Mouse (Mus musculus): ENCODE results near the gene Sdhc.

The Sdhc gene

DNA sequence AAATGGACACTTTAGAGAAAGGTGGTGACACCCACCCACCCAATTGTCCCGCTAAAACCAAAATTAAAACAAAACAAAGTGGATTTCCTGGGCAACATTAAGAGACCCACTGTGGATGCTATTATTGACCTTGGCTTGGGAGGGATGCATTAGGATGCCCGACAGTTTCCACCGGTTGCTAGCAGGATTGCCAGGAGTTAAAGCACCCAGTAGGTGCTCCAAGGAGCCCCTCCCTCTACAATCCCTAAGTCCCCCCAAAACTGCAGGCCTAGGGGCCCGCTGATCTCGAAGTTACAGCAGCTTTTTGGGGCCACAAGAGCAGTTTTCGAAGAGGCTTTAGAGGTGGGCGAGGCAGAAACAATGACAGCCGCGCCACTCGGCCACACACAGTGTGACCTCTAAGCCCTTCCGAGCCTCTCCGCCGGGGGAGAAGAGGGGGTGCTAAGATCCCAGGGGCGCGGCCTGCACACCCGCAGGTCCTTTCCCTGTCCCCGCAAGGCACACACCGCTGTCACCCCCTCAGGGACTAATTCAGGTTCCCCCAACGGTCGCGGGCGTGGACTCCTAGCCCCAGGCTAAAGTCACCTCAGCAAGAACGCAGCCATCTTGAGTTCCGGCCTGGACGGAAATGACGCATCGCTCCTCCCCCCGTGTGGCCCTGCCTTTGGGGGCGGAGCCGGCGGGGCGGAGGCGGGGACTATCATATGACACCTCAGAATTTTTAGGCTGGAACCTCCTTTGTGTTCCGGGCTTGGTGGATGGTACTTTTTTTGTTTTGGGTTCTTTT, at the start of gene Sdhc, which contains the start of gene Mpz:
Gene Sdhc (minus strand): TSS at position 630 of the 787 bp plus-strand sequence.
Gene Mpz (plus strand): TSS at position 738 of the 787 bp plus-strand sequence.
- peak; percentile 86 for DNase-seq (ENCODE audit: low read depth, low spot score)

DNA sequence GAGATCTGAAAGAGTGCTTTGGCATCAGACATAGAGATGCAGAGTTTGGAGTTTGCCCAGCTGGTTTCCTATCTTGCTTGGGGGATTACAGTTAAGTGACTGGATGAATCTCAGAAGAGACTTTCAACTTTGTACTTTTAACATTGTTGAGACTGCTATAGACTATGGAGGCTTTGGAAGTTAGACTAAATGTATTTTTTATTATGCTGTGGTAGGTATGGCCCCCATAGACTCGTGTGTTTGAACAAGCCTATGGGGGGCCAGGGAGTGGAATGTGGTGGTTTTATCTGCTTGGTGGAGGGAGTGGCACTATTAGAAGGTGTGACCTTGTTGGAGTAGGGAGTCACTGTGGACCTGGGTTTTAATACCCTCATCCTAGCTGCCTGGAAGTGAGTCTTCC, 49.1 kb upstream of the Sdhc start:
- no peak for DNase-seq (ENCODE audit: low read depth, low spot score)

DNA sequence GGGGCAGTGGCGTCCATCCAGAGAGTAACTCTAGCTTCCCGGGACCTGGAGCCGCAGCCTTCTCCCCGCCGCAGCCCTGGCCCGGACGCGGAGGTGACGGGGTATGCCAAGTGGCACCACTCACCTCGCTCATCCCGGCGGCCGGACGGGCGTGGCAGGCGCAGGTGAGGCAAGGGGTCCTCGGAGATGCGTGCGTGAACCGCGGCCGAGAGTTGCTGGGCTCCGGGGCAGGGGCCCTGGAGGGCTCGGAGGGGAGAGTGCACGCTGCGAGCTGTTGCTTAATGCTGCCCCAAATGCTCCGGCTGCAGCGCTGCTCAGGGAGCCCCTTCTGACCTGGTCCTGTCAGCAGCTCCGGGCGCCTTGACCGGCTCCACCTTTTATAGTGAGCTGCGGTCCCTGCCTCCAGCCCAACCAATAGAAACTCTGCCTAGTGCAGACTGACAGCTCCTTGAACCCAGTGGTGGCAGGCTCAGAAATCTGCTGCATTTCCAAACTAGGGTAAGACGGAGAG, 45.5 kb upstream of the Sdhc start, which contains the start of gene Pcp4l1:
Gene Pcp4l1 (minus strand): TSS at position 382 of the 511 bp plus-strand sequence.
- DNase-seq (ENCODE audit: low read depth, low spot score) = no peak

DNA sequence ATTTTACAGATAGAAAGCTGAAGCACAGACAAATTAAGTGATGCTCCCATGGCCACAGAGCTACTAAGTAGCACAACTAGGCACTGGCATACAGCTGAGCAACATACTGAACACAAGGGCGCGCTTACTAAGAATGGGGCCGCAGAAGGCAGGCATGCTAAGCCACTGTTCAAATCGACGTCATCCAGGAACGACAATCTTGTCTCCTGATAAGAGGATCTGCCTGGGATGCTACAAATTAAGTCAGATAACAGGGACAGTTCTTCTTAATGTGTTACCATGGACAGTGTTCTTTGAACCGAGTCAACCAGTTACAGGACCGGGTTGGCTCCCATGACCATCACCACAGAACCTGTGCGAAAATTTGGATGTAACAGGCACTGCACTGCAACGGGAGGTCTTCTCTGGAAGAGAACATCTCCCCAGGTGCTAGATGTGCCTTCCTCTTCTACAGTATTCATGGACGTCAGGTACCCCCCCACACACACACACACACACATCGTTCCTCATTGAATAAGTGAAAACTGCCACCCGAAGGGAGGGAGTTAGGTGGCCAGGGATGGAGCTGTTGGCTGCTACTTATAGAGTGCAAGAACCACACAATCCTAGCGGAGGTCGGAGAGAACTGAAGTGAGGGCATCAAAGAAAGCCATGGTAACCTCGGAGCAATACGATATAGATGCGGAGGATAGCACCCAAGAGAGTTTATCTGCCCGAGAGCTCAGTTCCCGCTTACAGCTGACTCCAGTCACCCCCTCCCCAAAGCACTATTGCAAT, 44.8 kb upstream of the Sdhc start:
- DNase-seq (ENCODE audit: low read depth, low spot score) = no peak

DNA sequence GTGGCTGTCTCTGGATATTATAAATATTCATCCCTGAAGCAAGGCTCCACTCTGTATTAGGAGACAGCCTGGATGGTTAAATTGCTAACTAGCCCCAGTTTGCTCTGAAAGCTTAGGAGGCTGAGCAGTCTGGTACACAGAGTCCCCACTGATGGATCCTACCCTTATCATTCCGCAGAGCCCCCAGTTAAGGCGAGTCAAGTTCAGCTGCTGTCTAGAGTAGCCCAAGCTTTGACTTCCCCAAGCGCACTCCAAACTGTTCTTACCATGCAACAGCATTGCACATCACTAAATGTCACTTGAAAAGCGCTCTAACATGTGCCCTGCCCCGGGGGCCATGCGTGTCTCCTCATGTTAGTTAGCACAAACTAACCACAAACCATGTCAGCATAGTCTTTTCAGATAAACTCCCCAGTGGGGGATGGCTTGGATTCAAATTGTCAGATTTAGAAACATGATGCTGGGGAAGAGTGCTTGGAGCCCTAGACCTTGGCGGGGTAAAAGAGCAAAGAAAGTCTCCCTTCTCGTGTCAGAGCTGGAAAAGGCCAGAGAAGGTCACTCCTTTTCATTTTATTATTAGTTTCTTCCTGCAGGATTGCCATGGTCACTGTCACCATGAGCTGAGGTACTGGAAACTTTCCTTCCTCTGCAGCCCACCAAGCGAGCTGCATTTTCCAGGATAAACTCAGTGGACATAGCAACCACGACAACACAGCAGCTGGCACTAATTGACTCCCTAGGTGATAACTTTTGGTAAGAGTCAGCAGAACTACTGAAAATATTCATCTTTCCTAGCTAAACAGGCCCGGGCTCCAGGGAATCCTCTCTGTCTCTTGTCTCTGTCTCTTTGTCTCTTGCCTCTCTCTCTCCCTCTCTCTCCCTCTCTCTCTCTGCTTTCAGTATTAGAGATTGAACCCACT, 43.8 kb upstream of the Sdhc start:
- no peak for DNase-seq (ENCODE audit: low read depth, low spot score)

DNA sequence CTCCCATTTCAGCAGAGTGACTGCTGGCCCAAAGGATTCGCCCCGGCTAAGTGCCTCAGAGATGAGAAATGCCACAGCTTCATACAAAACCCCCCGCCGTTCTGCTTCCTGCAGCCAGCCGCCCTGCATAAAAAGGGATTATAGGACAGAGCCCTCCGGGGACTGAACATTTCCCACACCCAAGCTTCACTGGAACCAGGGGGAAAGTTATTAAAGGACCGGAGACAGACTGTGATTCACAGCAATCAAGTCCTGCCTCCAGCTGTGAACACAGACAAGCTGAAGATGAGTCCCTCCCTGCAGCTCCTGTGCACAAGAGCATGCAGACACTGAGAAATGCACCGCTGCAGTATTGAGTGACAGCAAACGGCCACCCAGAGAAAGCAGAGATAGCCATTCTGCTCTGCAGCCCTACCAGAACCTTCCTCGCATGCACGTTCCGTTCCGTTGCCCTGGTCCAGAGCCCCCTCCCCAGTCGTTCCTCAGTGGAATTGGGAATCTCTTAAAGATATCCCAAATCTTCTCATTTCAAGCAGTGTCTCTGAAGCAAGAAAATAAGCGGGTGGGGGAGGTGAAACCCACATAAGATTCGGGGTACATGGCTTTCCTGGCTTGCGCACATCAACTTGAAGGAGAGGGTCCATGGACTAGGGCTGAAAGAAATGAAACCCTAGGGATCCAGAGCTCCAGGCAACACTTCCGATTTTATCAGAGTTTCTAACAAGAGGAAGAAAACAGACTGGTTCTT, 42.9 kb upstream of the Sdhc start:
- DNase-seq (ENCODE audit: low read depth, low spot score) = no peak

DNA sequence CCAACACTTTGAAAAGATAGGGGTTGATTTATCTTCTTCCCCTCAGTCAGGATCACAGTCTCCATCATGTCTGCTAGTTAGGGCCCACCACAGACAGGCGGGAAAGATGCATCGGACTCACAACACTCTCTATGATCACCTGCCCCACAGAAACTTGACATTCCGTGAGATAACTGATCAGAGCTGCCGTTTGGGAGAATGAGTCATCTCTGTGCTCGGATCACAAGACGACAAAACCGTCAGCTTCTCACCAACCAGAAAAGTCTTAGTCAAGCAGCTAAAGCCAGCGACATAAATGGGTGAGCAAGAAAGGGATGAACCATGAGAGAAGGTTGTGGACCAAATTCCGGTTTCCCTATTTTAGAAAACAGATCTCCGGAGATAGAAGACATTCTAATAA, 41.9 kb upstream of the Sdhc start:
- no peak for DNase-seq (ENCODE audit: low read depth, low spot score)

DNA sequence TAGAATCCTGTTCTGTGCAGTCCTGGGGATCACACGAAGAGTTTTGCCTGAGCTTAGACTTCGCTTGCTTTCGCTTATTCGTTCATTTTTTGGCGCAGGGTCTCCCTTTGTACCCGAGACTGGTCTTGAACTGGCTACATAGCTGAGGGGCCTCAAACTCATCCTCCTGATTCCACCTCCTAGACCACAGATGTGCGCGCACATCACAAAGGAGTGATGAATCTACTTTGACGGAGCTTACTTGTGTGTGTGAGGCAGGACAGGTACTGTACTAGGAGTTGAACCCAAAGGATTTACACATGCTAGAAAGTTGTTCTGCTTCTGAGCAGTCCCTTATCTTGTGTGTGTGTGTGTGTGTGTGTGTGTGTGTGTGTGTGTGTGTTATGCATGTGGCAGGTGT, 40.4 kb upstream of the Sdhc start:
- no peak for DNase-seq (ENCODE audit: low read depth, low spot score)

DNA sequence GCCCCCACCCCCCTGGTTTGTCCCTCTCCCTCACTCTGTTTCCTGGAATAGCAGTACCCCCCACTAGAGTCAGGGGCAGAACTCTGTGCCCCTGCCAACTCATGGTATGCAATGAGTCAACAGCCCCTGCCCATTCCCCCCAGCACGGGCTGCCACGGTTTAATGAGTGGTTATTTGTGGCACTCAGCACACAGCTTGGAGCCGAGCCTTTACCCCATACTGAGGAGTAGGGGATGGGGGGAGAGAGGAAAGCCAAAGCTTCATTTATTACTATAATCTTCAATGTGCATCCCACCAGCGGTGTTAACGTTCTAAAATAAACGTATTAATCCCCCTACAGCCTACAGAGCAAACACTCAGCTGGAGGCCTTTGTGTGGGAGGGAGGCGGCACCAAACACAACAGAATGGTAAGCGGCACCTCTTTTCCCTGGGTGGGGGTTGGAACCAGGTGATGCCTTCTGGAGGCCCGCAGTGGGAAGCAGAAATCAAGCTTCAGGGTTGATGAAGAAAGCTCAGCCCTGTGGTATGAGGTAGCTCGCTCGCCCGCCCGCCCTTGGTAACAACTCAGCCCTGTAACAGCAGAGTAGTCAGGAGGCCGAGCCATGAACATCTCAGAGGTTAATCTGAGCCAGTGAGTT, 39.2 kb upstream of the Sdhc start:
- DNase-seq (ENCODE audit: low read depth, low spot score) = no peak

DNA sequence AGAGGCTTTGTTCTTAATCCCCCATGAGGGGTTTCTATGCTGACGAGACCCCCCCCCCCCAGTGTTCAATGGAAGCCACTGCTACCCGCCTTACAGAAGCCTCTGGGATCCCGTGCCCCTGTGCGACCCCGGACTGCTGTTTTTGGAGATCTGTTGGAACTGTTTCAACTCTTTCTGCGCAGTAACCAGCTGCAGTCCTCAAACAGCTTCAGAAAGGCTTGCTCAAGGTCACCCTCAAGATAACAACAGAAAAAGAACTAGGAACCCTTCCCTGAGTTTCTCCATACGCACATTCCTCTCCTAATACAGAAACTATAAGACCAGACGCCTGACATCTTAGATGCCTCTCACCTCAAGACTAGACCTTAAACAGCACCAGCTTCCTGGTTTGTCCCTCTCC, 38.6 kb upstream of the Sdhc start:
- DNase-seq (ENCODE audit: low read depth, low spot score) = no peak

DNA sequence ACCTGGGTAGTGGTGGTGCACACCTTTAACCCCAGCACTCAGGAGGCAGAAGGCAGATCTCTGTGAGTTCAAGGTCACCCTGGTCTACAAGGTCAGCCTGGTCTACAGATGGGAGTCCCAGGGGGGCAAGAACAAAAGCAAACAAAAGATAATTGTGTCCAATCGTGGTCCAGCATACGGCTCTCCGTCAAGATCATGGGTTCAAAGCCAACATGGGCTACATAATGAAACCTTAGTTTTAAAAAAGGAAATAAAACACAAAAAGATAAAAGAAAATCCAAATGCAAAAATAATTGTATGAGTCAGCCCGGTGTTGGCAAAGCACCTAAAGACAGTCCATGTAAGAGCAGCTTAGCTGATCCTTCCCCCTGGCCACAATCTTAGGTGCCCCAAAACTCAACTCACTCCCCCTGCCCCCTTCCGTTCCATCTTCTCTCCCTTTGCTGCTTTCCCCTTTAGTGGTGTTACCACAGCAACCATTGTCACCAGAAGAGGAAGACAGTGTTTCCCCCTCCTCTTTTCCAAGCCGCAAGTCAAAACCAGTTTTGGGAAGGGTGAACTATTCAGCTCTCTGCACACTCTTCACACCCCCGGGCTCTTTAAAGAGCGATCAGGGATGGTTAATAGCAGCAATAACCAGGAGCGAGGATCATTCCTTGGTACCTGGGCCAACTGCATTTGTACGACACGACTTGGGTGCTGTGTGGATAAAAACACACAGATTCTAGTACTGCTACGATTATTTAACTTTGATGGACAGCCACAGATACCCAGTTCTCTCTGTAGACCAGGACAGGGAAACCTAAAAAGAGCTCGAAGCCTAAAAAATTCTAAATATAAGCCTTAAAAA, 37.7 kb upstream of the Sdhc start:
- DNase-seq (ENCODE audit: low read depth, low spot score) = no peak

DNA sequence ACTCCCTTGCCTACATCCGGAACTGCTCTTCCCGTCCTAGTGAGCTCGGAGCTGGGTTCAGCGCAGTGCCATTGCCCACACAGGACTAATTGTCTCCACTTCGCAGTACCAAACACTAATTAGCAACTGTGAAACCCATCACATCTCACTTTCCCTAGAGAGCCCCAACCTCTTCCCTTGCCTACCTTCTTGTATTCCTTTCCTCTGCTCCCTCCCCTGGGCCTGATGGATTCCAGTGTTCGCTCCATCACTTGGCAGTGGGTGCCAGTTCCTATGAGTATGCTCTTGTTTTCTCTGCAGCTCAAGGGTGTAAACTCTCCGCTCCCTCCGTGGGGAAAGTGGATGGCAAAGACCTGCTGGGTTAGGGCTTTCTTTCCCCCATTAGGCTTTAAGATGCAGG, 35.3 kb upstream of the Sdhc start:
- no peak for DNase-seq (ENCODE audit: low read depth, low spot score)

DNA sequence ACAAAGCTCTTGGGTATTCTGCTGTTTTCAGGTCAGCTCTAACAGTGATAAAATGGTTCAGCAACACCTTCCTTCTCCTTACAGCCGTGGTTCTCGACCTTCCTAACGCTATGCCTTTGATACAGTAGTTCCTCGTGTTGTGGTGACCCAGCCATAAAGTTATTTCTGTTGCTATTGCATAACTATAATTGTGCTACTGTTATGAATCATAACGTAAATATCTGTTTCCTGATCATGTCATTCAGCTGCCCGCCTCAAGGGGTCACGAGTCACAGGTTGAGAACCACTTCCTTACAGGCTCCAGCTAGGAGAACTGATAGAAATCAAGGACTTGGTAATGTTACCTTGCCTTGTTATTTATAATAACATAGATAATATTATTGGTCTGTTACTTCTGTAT, 33.9 kb upstream of the Sdhc start:
- DNase-seq (ENCODE audit: low read depth, low spot score) = no peak

DNA sequence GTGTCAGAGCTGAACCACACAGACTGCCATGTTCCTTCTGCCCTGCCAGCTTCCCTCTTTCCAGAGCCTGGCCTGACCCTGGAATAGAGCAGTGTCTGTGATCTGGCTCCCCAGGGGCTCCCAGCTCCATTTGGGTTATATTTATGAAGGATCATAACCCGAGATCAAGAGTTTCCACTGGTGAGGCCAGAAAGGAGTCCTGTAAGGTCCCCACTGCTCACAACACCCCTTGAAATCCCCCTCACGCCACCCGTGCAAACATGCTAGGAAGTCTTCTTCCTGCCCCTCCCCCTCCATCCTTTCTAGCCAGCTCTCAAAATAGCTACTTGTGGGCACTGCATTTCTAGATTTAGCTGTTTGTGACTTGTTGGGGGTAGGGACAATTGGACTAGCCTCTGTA, 33.2 kb upstream of the Sdhc start:
- no peak for DNase-seq (ENCODE audit: low read depth, low spot score)

DNA sequence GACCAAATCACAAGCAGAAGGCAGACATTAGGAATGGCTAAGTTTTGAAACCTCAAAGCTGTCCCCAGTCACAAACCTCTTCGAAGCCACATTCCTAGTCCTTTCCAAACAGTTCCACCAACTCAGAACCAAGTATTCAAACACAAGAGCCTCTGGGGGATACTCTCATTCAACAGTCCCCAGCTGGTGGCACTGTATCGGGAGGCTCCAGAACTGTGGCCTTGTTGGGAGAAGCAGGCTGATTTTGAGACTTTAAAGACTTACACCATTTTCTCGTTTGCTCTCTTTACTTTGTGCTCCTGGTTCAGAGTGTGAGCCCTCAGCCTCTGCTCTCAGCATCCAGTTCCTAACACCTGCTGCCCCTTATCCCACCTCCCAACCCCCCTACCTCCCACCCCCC, 32.6 kb upstream of the Sdhc start:
- DNase-seq (ENCODE audit: low read depth, low spot score) = no peak

DNA sequence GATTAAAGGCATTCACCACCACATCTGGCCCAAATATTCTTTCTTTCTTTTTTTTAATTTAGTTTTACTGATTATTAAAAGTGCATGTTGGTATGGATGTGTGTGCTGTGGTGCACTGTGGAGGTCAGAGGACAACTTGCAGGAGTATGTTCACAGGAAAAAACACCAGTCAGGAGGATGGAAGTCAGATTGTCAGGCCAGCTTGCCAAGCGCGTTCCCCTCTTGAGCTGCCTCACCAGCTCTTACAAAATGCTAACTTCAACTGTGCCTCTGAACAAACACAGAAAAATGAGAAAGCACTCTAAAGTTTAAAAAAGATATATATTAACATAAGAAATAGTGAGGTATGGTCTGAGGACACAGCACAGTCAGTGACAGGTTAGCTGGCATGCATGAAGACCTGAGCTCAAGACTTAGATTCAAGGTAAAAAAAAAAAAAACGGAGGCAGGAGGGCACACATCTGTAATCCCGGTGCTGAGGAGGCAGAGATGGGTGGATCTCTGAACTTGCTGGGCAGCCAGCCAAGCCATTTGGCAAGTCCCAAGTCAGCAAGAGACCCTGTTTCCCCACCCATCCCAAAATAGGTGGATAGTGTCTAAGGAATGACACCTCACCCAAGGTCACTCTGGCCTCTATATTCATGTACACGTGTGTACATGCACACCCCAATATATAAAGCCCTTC, 29.2 kb upstream of the Sdhc start:
- DNase-seq (ENCODE audit: low read depth, low spot score) = no peak

DNA sequence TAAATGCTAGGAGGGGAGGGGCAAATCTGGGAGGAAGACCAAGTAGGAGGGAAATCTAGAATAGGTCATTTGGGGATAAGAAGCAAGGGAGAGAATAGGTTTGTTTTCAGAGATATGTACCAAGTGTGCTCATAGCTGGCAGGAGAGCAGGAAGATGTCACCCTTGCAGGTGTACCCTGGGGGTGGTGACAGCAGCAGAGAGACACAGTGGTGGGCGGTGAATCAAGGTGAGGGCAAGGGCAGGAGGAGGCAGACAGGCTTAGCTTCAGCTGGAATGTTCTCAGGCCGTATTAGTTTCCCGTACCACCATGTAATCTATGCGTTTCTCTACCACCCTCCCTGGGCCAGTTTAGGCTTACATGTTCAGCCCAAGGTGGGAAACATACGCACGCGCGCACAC, 22.4 kb upstream of the Sdhc start:
- no peak for DNase-seq (ENCODE audit: low read depth, low spot score)

DNA sequence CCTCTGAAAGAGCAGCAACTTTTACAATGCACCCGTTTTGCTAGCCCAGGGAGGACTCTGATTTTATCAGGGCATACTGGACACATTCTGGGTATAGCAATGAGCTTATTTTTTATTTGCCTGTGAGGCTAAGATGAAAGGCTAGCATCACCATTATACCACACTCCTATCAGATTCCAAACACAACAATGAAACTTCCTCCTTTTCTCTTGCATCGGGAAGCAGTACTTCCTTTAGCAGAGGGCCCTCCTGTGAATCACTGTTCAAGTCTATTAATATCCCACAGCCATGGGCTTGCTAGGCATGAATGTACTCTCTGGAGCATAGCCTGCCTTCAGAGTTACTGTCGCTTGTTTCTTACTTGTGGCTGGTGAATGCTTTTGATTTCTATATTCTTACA, 20.7 kb upstream of the Sdhc start:
- no peak for DNase-seq (ENCODE audit: low read depth, low spot score)

DNA sequence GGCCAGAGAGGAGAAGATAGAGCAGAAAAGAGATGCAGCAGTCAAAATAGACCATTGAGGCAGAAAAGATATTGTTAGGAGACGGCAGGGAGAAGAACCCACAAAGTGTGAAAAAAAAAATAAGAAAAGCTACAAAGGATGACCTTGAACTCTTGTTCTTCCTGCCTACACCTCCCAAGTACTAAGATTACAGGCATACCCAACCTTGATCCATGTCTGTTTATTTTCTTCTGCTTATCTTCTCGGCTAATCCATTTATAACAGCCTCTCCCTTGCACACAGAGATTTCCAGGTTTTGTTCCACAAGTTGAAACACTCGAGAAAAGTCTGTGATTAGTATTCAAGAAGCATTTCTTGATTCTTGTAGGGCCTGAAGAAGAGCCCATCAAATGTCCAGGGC, 19.5 kb upstream of the Sdhc start:
- DNase-seq (ENCODE audit: low read depth, low spot score) = no peak

Data from brain, embryonic 18.5 days (tissue).